Mouse (Mus musculus) forebrain, embryonic 13.5 days (tissue): Measurements from ENCODE around the gene Nphs1. TPM values are rescaled to one million over a fixed set of nuclear protein-coding genes. Genes with fewer than 3 reads are reported as not detected.

Experiments used
- ATAC-seq: fragments of 200-750 bp; cut with Nextera tagmentation; 2 replicates; pipeline ENCODE4 v1.8.0; 2017
- H3K27ac ChIP-seq: fragments of 300-500 bp; sonication (generic); 2 replicates; pipeline ENCODE4 v1.5.1; 2015; ENCODE audit warnings: inconsistent platforms, mild to moderate bottlenecking, moderate library complexity
- H3K27me3 ChIP-seq: fragments of 300-500 bp; sonication (generic); 2 replicates; pipeline ENCODE4 v1.6.1; 2015; ENCODE audit warnings: mild to moderate bottlenecking, inconsistent platforms
- H3K36me3 ChIP-seq: fragments of 300-500 bp; sonication (generic); 2 replicates; pipeline ENCODE4 v1.6.1; 2015; ENCODE audit warnings: mild to moderate bottlenecking, inconsistent platforms; ENCODE audit not compliant: poor library complexity, severe bottlenecking
- H3K4me1 ChIP-seq: fragments of 300-500 bp; sonication (generic); 2 replicates; pipeline ENCODE4 v1.6.1; 2015; ENCODE audit warnings: inconsistent platforms
- H3K4me2 ChIP-seq: fragments of 300-500 bp; sonication (generic); 2 replicates; pipeline ENCODE4 v1.6.1; 2015; ENCODE audit warnings: inconsistent platforms, mild to moderate bottlenecking, moderate library complexity
- H3K4me3 ChIP-seq: fragments of 300-500 bp; sonication (generic); 2 replicates; pipeline ENCODE4 v1.5.1; 2015; ENCODE audit warnings: mild to moderate bottlenecking, inconsistent platforms
- H3K9ac ChIP-seq: fragments of 300-500 bp; sonication (generic); 2 replicates; pipeline ENCODE4 v1.6.1; 2015; ENCODE audit warnings: mild to moderate bottlenecking, inconsistent platforms
- H3K9me3 ChIP-seq: fragments of 300-500 bp; sonication (generic); replicated peaks from 2 replicates; pipeline ENCODE4 v1.6.1; 2016; ENCODE audit warnings: inconsistent platforms
- WGBS: fragments of 180-500 bp; shearing (Covaris S2); methylation state at CpG from one replicate; pipeline ENCODE4 v1.1.7; 2015; 5-methylcytosine and 5-hydroxymethylcytosine counted together
- polyA plus RNA-seq: library from polyadenylated mRNA; unstranded; fragments of >200 nt; fragmentation: Nextera tagmentation; extraction: Ambion mirVana; gene quantifications from 2 replicates; pipeline ENCODE4 v1.2.1, GENCODE M21; 2015

Nphs1 gene
- polyA plus RNA-seq, 1 experiment from 2014 or later, result 0.15 TPM

- ATAC-seq, result peak; percentile 65
Measured at GRCm38 (mm10) chr7:30444154-30444970, 13.8 kb upstream of the Nphs1 start.

GRCm38 (mm10) chr7:30444971-30445751, 13.0 kb upstream of the Nphs1 start, which contains the start of gene Aplp1:
TSS of gene Aplp1 (minus strand) at chr7:30445535.
- Histone ChIP-seq H3K27me3 (0 out of 2 replicates have a peak, but pooled peaks cover 2% of the 10 kb centered on the region), H3K9me3 (no peaks in the 10 kb centered on the region), H3K4me3 (peak within 1 kb of the TSS; percentile 67), H3K4me2 (peak within 1 kb of the TSS; percentile 86), H3K36me3 (peaks cover 33% of the 10 kb centered on the region), H3K9ac (peak within 1 kb of the TSS; percentile 92), H3K4me1 (peaks cover 21% of the 10 kb centered on the region), H3K27ac (peak within 1 kb of the TSS; percentile 92)
- WGBS, result under 1% methylated on average over 64 of the region's 72 CpGs
- peak; percentile 84 for ATAC-seq

More at GRCm38 (mm10) chr7:30444154-30444970, 13.8 kb upstream of the Nphs1 start:
- Histone ChIP-seq H3K36me3 (peaks cover 41% of the 10 kb centered on the region), H3K27ac (peak overlapping the region; percentile 92), H3K4me1 (peaks cover 21% of the 10 kb centered on the region), H3K4me3 (peak overlapping the region; percentile 67), H3K27me3 (no peaks in the 10 kb centered on the region), H3K9me3 (no peaks in the 10 kb centered on the region), H3K4me2 (peak overlapping the region; percentile 86), H3K9ac (peak overlapping the region; percentile 92)
- under 1% methylated on average over 35 of the region's 38 CpGs for WGBS

DNA sequence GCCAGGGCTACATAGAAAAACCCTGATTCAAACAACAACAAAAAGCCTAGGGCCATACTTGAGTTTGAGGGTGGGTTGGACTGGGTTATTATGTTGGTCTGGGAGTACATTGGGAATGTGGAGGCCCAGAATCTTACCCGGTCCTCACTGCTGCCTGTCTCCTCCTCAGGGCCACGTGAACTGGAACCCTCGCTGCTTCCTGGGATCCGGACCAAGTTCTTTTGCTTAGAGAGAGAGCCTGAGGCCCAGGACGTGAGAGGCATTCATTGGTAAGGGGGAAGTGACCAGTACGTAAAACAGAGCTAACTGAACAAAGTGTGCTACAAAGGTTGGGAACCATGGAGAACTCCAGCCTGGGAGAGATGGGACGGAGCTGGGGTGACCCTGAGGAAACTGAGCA, 7.9 kb upstream of the Nphs1 start:
- WGBS, result 74% methylated on average over 7 of the region's 7 CpGs
- no peak overlapping the region for H3K9ac ChIP-seq
- no peaks in the 10 kb centered on the region for H3K36me3 ChIP-seq
- H3K27me3 ChIP-seq, result peaks cover 45% of the 10 kb centered on the region
- 0 out of 2 replicates have a peak, but pooled peaks cover 14% of the 10 kb centered on the region for H3K4me1 ChIP-seq
- no peaks in the 10 kb centered on the region for H3K9me3 ChIP-seq
- no peak for ATAC-seq
- no peak overlapping the region for H3K4me3 ChIP-seq
- no peak overlapping the region for H3K4me2 ChIP-seq
- H3K27ac ChIP-seq, result no peak overlapping the region

- no peak for ATAC-seq
- Histone ChIP-seq H3K36me3 (no peaks in the 10 kb centered on the region), H3K4me3 (no peak overlapping the region), H3K9ac (no peak overlapping the region), H3K27me3 (peaks cover 76% of the 10 kb centered on the region), H3K4me1 (peaks cover 31% of the 10 kb centered on the region), H3K4me2 (peak overlapping the region; percentile 10; the same call in 1 of the 2 replicates), H3K27ac (no peak overlapping the region), H3K9me3 (no peaks in the 10 kb centered on the region)
- 9% methylated on average over 25 of the region's 25 CpGs for WGBS
Measured at GRCm38 (mm10) chr7:30453327-30453726, 4.8 kb upstream of the Nphs1 start.

DNA sequence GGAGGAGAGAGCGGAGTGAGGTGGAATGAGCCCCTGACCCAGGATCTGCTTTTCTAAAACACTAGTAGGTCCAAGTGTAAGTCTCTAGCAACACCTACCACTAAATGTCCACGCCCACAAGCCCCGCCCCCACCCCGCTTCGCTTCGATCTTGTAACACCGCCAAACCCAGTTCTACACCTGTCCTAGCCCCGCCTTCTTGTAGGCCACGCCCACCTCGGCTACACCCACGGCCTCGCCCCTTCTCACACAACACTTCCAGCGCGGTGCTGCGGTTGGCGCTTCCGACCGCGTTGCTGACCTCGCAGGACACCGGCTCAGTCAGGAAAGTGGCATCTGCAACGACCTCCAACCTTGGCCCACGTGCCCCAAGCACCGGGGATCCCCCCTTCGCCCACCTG, 4.3 kb upstream of the Nphs1 start:
- Histone ChIP-seq H3K4me3 (no peak overlapping the region), H3K4me2 (peak overlapping the region; percentile 10; the same call in 1 of the 2 replicates), H3K4me1 (peaks cover 35% of the 10 kb centered on the region), H3K27me3 (peaks cover 80% of the 10 kb centered on the region), H3K36me3 (no peaks in the 10 kb centered on the region), H3K27ac (no peak overlapping the region), H3K9me3 (no peaks in the 10 kb centered on the region), H3K9ac (no peak overlapping the region)
- no peak for ATAC-seq
- WGBS, result 3% methylated on average over 25 of the region's 25 CpGs

GRCm38 (mm10) chr7:30454259-30454658, 3.9 kb upstream of the Nphs1 start:
- Histone ChIP-seq H3K4me2 (no peak overlapping the region), H3K9ac (no peak overlapping the region), H3K4me1 (peaks cover 35% of the 10 kb centered on the region), H3K36me3 (no peaks in the 10 kb centered on the region), H3K4me3 (no peak overlapping the region), H3K27me3 (peaks cover 85% of the 10 kb centered on the region), H3K27ac (no peak overlapping the region), H3K9me3 (no peaks in the 10 kb centered on the region)
- 9% methylated on average over 6 of the region's 6 CpGs for WGBS
- ATAC-seq, result no peak

DNA sequence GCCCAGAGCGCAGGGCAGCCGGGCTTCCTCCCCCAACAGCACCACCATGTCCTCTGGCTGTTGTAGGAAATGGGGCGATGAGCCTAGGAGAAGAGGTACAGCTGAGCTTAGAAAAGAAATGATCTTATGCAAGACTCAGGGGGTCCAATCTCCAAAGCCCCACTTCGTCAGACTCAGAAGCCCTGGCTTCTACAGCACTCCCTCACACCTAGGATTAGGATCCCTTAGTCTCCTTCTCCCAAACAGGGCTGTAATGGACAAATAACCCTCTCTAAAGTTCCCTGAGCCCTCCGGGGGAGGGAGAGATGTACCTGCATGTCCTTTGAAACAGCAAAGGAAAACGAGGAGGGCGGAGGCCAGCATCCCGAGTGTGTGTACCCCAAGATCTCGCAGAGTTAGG, 1.6 kb upstream of the Nphs1 start:
- H3K4me2 ChIP-seq, result peak overlapping the region; percentile 54
- peaks cover 95% of the 10 kb centered on the region for H3K27me3 ChIP-seq
- H3K27ac ChIP-seq, result no peak overlapping the region
- WGBS, result under 1% methylated on average over 9 of the region's 9 CpGs
- H3K9ac ChIP-seq, result peak overlapping the region; percentile 48
- ATAC-seq, result no peak
- H3K36me3 ChIP-seq, result no peaks in the 10 kb centered on the region
- no peaks in the 10 kb centered on the region for H3K9me3 ChIP-seq
- peak overlapping the region; percentile 27 for H3K4me3 ChIP-seq
- peaks cover 35% of the 10 kb centered on the region for H3K4me1 ChIP-seq

DNA sequence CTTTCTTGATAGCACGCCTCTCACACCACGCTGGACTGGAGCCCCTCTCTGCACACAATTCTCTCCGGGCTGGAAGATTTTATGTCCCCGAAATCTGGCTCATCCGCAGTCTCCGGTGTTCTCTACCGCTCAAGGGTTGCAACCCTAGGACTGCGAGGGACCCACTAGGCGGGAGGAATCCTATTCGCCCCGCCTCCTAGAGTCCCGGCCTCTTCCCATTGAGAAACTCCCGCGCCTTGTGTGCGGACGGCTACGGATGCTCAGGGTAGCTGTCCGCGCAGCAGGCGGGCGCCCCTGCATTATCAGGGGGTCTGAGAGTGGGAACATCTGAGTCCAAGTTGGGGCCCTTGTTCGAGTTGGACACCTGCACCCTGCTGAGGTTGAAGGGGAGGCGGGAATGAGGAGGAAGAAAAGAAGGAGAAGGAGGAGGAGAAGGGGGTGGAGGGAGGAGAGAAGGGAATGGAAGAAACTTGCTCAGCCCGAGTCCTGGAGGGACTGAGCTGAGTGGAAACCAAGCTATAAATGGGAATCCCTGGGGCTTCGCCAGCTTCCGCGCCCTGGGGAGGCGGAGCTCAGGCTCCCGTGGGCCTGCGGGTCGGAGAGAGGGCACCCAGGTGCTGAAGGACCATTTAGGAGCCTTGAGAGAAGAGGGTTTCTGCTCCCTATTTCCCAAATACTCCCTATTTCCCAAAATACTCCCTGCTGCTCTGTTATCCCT, 1.0 kb upstream of the Nphs1 start:
- peak overlapping the region; percentile 48 for H3K9ac ChIP-seq
- H3K4me2 ChIP-seq, result peak overlapping the region; percentile 54
- peaks cover 99% of the 10 kb centered on the region for H3K27me3 ChIP-seq
- no peaks in the 10 kb centered on the region for H3K9me3 ChIP-seq
- under 1% methylated on average over 31 of the region's 31 CpGs for WGBS
- peaks cover 35% of the 10 kb centered on the region for H3K4me1 ChIP-seq
- peak overlapping the region; percentile 27 for H3K4me3 ChIP-seq
- H3K27ac ChIP-seq, result no peak overlapping the region
- peak; percentile 41 for ATAC-seq
- H3K36me3 ChIP-seq, result no peaks in the 10 kb centered on the region

- Histone ChIP-seq H3K9me3 (no peaks in the 10 kb centered on the region), H3K4me1 (peaks cover 27% of the 10 kb centered on the region), H3K27ac (no peak overlapping the region), H3K27me3 (peaks cover 99% of the 10 kb centered on the region), H3K36me3 (no peaks in the 10 kb centered on the region), H3K9ac (no peak overlapping the region), H3K4me3 (no peak overlapping the region), H3K4me2 (no peak overlapping the region)
- 26% methylated on average over 6 of the region's 6 CpGs for WGBS
- ATAC-seq, result no peak
Measured at GRCm38 (mm10) chr7:30459484-30459883, 1.4 kb downstream of the Nphs1 start.

GRCm38 (mm10) chr7:30463568-30463967, 5.5 kb downstream of the Nphs1 start:
- Histone ChIP-seq H3K4me2 (no peak overlapping the region), H3K4me3 (no peak overlapping the region), H3K27me3 (peaks cover 99% of the 10 kb centered on the region), H3K9me3 (no peaks in the 10 kb centered on the region), H3K27ac (no peak overlapping the region), H3K36me3 (no peaks in the 10 kb centered on the region), H3K4me1 (peaks cover 2% of the 10 kb centered on the region), H3K9ac (no peak overlapping the region)
- no peak for ATAC-seq
- WGBS, result 26% methylated on average over 7 of the region's 7 CpGs

GRCm38 (mm10) chr7:30463996-30464395, 5.9 kb downstream of the Nphs1 start:
- peaks cover 96% of the 10 kb centered on the region for H3K27me3 ChIP-seq
- H3K27ac ChIP-seq, result no peak overlapping the region
- 8% methylated on average over 4 of the region's 4 CpGs for WGBS
- H3K36me3 ChIP-seq, result no peaks in the 10 kb centered on the region
- H3K9ac ChIP-seq, result no peak overlapping the region
- H3K9me3 ChIP-seq, result no peaks in the 10 kb centered on the region
- H3K4me2 ChIP-seq, result no peak overlapping the region
- no peaks in the 10 kb centered on the region for H3K4me1 ChIP-seq
- no peak for ATAC-seq
- H3K4me3 ChIP-seq, result no peak overlapping the region
